Mouse (Mus musculus) myocyte (in vitro differentiated cells): ENCODE measurements around the gene C2cd2. TPM values are rescaled to one million over a fixed set of nuclear protein-coding genes. Genes with fewer than 3 reads are reported as not detected.

Experiments
- H3K27me3 ChIP-seq: one replicate; pipeline ENCODE4 v1.6.1; 2011; ENCODE audit not compliant: control insufficient read depth, insufficient read depth, insufficient read length
- H3K36me3 ChIP-seq: one replicate; pipeline ENCODE4 v1.6.1; 2011; ENCODE audit not compliant: control insufficient read depth, insufficient read depth
- H3K4me2 ChIP-seq: one replicate; pipeline ENCODE4 v1.6.1; 2011; ENCODE audit warnings: low read depth, control low read depth
- H3K4me3 ChIP-seq: one replicate; pipeline ENCODE4 v1.5.1; 2011; ENCODE audit warnings: mild to moderate bottlenecking, control low read depth, moderate library complexity
- H3K79me2 ChIP-seq: one replicate; pipeline ENCODE4 v1.6.1; 2011; ENCODE audit not compliant: control insufficient read depth, insufficient read depth
- H3ac ChIP-seq: one replicate; pipeline ENCODE4 v1.6.1; 2011; ENCODE audit not compliant: control insufficient read depth, insufficient read length
- CEBPB ChIP-seq: IDR thresholded peaks from 2 replicates; pipeline ENCODE4 v1.6.1; 2011; ENCODE audit warnings: mild to moderate bottlenecking, moderate library complexity; ENCODE audit not compliant: poor library complexity, insufficient read depth, severe bottlenecking
- E2F4 ChIP-seq: IDR thresholded peaks from one replicate; pipeline ENCODE4 v1.6.1; 2011; ENCODE audit warnings: mild to moderate bottlenecking, control low read depth, moderate library complexity; ENCODE audit not compliant: insufficient read depth
- MAX ChIP-seq: IDR thresholded peaks from one replicate; pipeline ENCODE4 v1.6.1; 2011; ENCODE audit warnings: low read depth, mild to moderate bottlenecking, control low read depth
- MYOD1 ChIP-seq, 3 experiments: IDR thresholded peaks; one replicate each; pipeline ENCODE4 v1.6.1; 2011; ENCODE audit warnings: control low read depth in 2 of 3, low read depth in 2 of 3, mild to moderate bottlenecking in 2 of 3, moderate library complexity in 1 of 3; ENCODE audit not compliant: insufficient read length in 2 of 3, control insufficient read depth in 1 of 3
- MYOG ChIP-seq, 3 experiments: IDR thresholded peaks; one replicate each; pipeline ENCODE4 v1.6.1; 2011; ENCODE audit warnings: control low read depth in 2 of 3, low read depth in 2 of 3, mild to moderate bottlenecking in 2 of 3; ENCODE audit not compliant: insufficient read length in 2 of 3, control insufficient read depth in 1 of 3, insufficient read depth in 1 of 3
- POLR2A ChIP-seq: IDR thresholded peaks from one replicate; pipeline ENCODE4 v1.6.1; 2011; ENCODE audit warnings: low read depth, mild to moderate bottlenecking, control low read depth, moderate library complexity; ENCODE audit not compliant: insufficient read length
- POLR2AphosphoS2 ChIP-seq: IDR thresholded peaks from one replicate; pipeline ENCODE4 v1.6.1; 2011; ENCODE audit warnings: low read depth, control low read depth; ENCODE audit not compliant: insufficient read length
- REST ChIP-seq: IDR thresholded peaks from one replicate; pipeline ENCODE4 v1.6.1; 2011; ENCODE audit warnings: mild to moderate bottlenecking, control low read depth, moderate library complexity; ENCODE audit not compliant: insufficient read depth, insufficient read length
- SRF ChIP-seq: IDR thresholded peaks from one replicate; pipeline ENCODE4 v1.6.1; 2011; ENCODE audit warnings: low read depth; ENCODE audit not compliant: control insufficient read depth, insufficient read length
- TCF12 ChIP-seq: IDR thresholded peaks from one replicate; pipeline ENCODE4 v1.6.1; 2011; ENCODE audit warnings: mild to moderate bottlenecking, control low read depth; ENCODE audit not compliant: poor library complexity, insufficient read depth, severe bottlenecking
- TCF3 ChIP-seq: IDR thresholded peaks from one replicate; pipeline ENCODE4 v1.6.1; 2011; ENCODE audit warnings: low read depth, control low read depth; ENCODE audit not compliant: insufficient read length
- USF1 ChIP-seq: IDR thresholded peaks from one replicate; pipeline ENCODE4 v1.6.1; 2011; ENCODE audit warnings: low read depth, mild to moderate bottlenecking, control low read depth, moderate library complexity
- polyA plus RNA-seq: library from polyadenylated mRNA; unstranded; fragments of >200 nt; fragmentation: generic; extraction: Trizol; gene quantifications from one replicate; pipeline ENCODE4 v1.2.1, GENCODE M21; 2012; ENCODE audit warnings: missing spikeins

Gene C2cd2
- polyA plus RNA-seq, 1 experiment, result 4.9 TPM

DNA sequence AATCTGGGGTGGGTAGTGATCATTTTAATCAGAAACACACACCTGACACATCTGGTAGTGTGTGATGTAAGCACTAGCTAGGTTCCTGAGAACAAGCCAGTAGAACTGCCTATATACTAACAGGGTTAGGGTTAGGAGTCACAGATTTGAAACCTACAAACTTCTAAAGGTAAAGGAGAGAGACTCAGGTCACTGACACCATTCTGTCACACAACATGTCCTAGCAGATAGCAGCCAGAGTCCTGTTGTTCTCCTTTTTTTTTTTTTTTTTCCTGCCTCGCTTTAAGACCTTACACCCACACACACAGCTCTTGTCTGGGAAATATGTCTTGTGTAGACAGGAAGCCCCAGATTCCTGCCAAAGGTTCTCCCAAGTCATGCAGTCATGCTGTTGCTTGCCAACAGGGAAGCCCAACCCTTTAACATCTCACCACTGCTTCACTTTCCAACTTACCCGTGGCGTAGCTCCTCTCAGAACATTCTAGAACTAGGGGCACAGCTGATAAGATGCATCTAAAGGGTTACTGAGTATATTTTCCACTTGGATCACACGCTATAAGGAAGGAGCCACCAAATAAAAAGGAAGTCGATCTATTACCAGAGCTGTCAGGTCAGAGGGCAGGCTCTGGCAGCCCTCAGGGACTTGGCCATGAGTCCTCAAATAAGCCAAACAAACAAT is 64.9 kb downstream of the C2cd2 start:
- no peaks in the 10 kb centered on the region for H3K79me2 ChIP-seq
- H3ac ChIP-seq, result no peak overlapping the region
- TF ChIP-seq POLR2AphosphoS2 (no peak), USF1 (no peak), POLR2A (no peak), E2F4 (no peak), TCF3 (no peak), MAX (no peak), CEBPB (no peak), MYOG (IDR thresholded peaks at IDR 0.05; ENCODE audit: control insufficient read depth in 1 of 3, insufficient read depth in 1 of 3, insufficient read length in 2 of 3, low read depth in 2 of 3) (no peak), REST (no peak), MYOD1 (IDR thresholded peaks at IDR 0.05; ENCODE audit: control insufficient read depth in 1 of 3, insufficient read length in 2 of 3, low read depth in 2 of 3) (no peak), SRF (no peak), TCF12 (no peak)
- H3K36me3 ChIP-seq, result no peaks in the 10 kb centered on the region
- no peaks in the 10 kb centered on the region for H3K27me3 ChIP-seq
- H3K4me3 ChIP-seq, result no peak overlapping the region
- peak overlapping the region; percentile 29 for H3K4me2 ChIP-seq

DNA sequence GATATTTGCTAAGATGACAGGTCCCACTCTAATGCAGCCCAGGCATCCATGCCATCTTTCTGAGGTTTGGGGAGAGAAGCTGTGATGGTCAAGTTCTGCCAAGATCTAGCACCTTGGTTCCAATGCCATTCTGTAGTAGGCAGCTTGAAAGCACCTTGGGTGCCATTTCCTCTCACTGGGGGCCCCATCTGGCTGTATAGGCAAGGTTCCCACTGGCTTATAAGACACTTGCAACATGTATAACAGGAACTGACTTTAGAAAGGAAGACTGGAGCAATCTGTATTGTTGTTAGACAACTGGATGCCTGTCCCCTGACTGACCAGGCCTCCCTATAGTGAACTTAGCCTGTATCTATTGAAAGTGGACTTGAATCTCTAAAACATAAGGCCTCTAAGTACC is 74.6 kb downstream of the C2cd2 start:
- Histone ChIP-seq H3K27me3 (no peaks in the 10 kb centered on the region), H3K36me3 (no peaks in the 10 kb centered on the region), H3K4me3 (no peak overlapping the region), H3K79me2 (no peaks in the 10 kb centered on the region), H3ac (no peak overlapping the region), H3K4me2 (no peak overlapping the region)
- no peak for TF ChIP-seq SRF
- TF ChIP-seq MYOG (IDR thresholded peaks at IDR 0.05; ENCODE audit: control insufficient read depth in 1 of 3, insufficient read depth in 1 of 3, insufficient read length in 2 of 3, low read depth in 2 of 3), result no peak
- TF ChIP-seq E2F4, result no peak
- TF ChIP-seq POLR2A, result no peak
- no peak for TF ChIP-seq REST
- TF ChIP-seq MAX, result no peak
- TF ChIP-seq TCF12, result no peak

DNA sequence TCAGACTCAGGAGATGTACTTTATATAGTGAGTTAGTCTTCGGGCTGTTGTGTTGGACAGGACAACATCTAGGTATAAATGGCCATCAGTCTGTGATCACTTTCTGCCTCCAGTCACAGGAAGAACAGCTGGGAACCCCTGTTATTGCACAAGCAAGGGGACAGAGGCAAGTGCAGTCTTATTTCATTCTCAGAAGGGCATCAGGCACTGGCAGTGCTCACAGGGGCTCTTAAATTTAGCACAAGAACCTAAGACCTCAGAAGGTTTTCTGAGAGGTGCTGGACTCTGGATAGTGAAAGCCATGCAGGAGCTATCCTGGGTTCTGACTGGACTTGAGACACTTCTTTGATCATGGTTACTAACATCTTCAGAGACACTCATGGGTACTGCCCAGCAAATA is 78.7 kb downstream of the C2cd2 start:
- Histone ChIP-seq H3ac (no peak overlapping the region), H3K27me3 (no peaks in the 10 kb centered on the region), H3K4me3 (no peak overlapping the region), H3K36me3 (no peaks in the 10 kb centered on the region), H3K4me2 (no peak overlapping the region), H3K79me2 (no peaks in the 10 kb centered on the region)
- no peak for TF ChIP-seq CEBPB
- no peak for TF ChIP-seq POLR2AphosphoS2

DNA sequence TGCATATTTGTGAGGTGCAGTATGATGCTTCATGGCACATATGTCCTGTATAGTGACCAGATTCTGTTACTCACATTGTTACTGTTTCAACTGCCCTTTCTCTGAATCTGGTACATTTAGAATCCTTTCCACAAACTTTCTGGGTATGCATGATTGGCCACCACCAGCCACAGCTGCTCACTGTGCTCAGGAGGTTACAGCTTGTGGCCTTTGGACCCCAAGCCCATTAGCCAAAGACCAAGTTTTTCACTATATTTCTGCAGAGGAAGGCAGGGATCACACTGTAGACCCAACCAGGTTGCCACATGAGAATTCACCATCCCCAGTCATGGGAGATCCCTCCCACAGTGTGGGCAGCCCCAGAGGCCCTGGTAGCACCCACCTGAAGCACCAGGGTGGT is 79.5 kb downstream of the C2cd2 start:
- Histone ChIP-seq H3K4me2 (no peak overlapping the region), H3K36me3 (no peaks in the 10 kb centered on the region), H3ac (no peak overlapping the region), H3K79me2 (no peaks in the 10 kb centered on the region), H3K4me3 (no peak overlapping the region), H3K27me3 (no peaks in the 10 kb centered on the region)
- TF ChIP-seq TCF3 (no peak), E2F4 (no peak), CEBPB (no peak), SRF (no peak), MAX (no peak), USF1 (no peak), TCF12 (no peak), POLR2AphosphoS2 (no peak), MYOD1 (IDR thresholded peaks at IDR 0.05; ENCODE audit: control insufficient read depth in 1 of 3, insufficient read length in 2 of 3, low read depth in 2 of 3) (no peak)

DNA sequence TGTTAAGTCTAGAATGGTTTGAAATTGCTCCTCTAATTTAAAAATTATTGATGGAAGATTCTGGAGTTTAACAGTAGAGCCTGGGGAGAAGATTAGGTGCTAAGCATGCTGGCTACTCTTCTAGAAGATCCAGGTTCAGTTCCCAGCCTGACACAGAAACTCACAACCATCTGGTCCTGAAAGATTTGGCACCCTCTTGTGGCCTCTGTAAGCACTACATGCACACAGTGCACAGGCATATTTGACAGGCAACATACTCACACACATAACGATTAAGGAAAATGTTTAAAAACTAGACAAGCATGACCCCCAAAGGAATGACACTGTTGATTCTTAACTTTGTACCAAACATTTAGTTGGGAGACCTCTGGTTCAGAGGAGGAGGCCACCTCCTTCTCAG is 83.3 kb downstream of the C2cd2 start:
- no peaks in the 10 kb centered on the region for H3K79me2 ChIP-seq
- H3K4me3 ChIP-seq, result no peak overlapping the region
- H3K27me3 ChIP-seq, result no peaks in the 10 kb centered on the region
- no peak overlapping the region for H3K4me2 ChIP-seq
- H3ac ChIP-seq, result no peak overlapping the region
- TF ChIP-seq E2F4, result no peak
- no peak for TF ChIP-seq POLR2A
- no peak for TF ChIP-seq POLR2AphosphoS2
- no peak for TF ChIP-seq MYOD1 (IDR thresholded peaks at IDR 0.05; ENCODE audit: control insufficient read depth in 1 of 3, insufficient read length in 2 of 3, low read depth in 2 of 3)
- TF ChIP-seq TCF12, result no peak
- TF ChIP-seq CEBPB, result no peak
- TF ChIP-seq SRF, result no peak
- TF ChIP-seq MYOG (IDR thresholded peaks at IDR 0.05; ENCODE audit: control insufficient read depth in 1 of 3, insufficient read depth in 1 of 3, insufficient read length in 2 of 3, low read depth in 2 of 3), result no peak
- TF ChIP-seq TCF3, result no peak
- no peak for TF ChIP-seq MAX
- TF ChIP-seq REST, result no peak
- TF ChIP-seq USF1, result no peak
- no peaks in the 10 kb centered on the region for H3K36me3 ChIP-seq
